Mouse (Mus musculus) hindbrain, embryonic 11.5 days (tissue): ENCODE measurements around the gene Atrn. TPM values are rescaled to one million over a fixed set of nuclear protein-coding genes. Genes with fewer than 3 reads are reported as not detected.

Experiments used
- ATAC-seq: fragments of 200-750 bp; cut with Nextera tagmentation; 2 replicates; pipeline ENCODE4 v1.8.0; 2017; ENCODE audit warnings: mild to moderate bottlenecking, moderate TSS enrichment, moderate library complexity; ENCODE audit not compliant: low FRiP score
- DNase-seq: peaks from one replicate; pipeline ENCODE4 v3.0.0-alpha.2; 2015; ENCODE audit warnings: low spot score
- H3K27ac ChIP-seq: fragments of 300-500 bp; sonication (generic); 2 replicates; pipeline ENCODE4 v1.5.1; 2014; ENCODE audit warnings: mild to moderate bottlenecking, low read depth, low read length
- H3K27me3 ChIP-seq: fragments of 300-500 bp; sonication (generic); 2 replicates; pipeline ENCODE4 v1.6.1; 2014; ENCODE audit warnings: mild to moderate bottlenecking, low read length, moderate library complexity, mixed read lengths; ENCODE audit not compliant: control insufficient read depth, insufficient read depth
- H3K36me3 ChIP-seq: fragments of 300-500 bp; sonication (generic); 2 replicates; pipeline ENCODE4 v1.6.1; 2014; ENCODE audit warnings: mild to moderate bottlenecking, low read length, moderate library complexity, mixed read lengths; ENCODE audit not compliant: control insufficient read depth, insufficient read depth
- H3K4me1 ChIP-seq: fragments of 300-500 bp; sonication (generic); replicated peaks from 2 replicates; pipeline ENCODE4 v1.6.1; 2014; ENCODE audit warnings: low read length, mixed read lengths; ENCODE audit not compliant: control insufficient read depth, insufficient read depth
- H3K4me2 ChIP-seq: fragments of 300-500 bp; sonication (generic); replicated peaks from 2 replicates; pipeline ENCODE4 v1.6.1; 2014; ENCODE audit warnings: mild to moderate bottlenecking, low read depth, low read length
- H3K4me3 ChIP-seq: fragments of 300-500 bp; sonication (generic); 2 replicates; pipeline ENCODE4 v1.5.1; 2014; ENCODE audit warnings: low read depth, low read length
- H3K9ac ChIP-seq: fragments of 300-500 bp; sonication (generic); 2 replicates; pipeline ENCODE4 v1.6.1; 2014; ENCODE audit warnings: low read depth, low read length
- H3K9me3 ChIP-seq: fragments of 300-500 bp; sonication (generic); 2 replicates; pipeline ENCODE4 v1.6.1; 2016; ENCODE audit warnings: low read length; ENCODE audit not compliant: control insufficient read depth
- WGBS: fragments of 180-500 bp; shearing (Covaris S2); extraction: QIAGEN DNeasy Blood & Tissue Kit; methylation state at CpG from one replicate; pipeline ENCODE4 v1.1.7; 2014; 5-methylcytosine and 5-hydroxymethylcytosine counted together
- polyA plus RNA-seq: library from polyadenylated mRNA; unstranded; fragments of >200 nt; fragmentation: Nextera tagmentation; extraction: Ambion mirVana; gene quantifications from 2 replicates; pipeline ENCODE4 v1.2.1, GENCODE M21; 2014

The Atrn gene
- polyA plus RNA-seq, 1 experiment from 2014 or later: 9.9 TPM

GRCm38 (mm10) chr2:130906584-130907315, 455 bp downstream of the Atrn start:
- Histone ChIP-seq H3K27me3 (no peaks in the 10 kb centered on the region), H3K4me3 (peak overlapping the region; percentile 97), H3K4me2 (peak overlapping the region; percentile 85), H3K9ac (peak overlapping the region; percentile 89), H3K9me3 (no peaks in the 10 kb centered on the region), H3K36me3 (no peaks in the 10 kb centered on the region), H3K27ac (peak overlapping the region; percentile 81), H3K4me1 (peaks cover 5% of the 10 kb centered on the region; the same call in 1 of the 2 replicates)
- DNase-seq (no peak), ATAC-seq (peak; percentile 76)
- WGBS: 1% methylated on average over 43 of the region's 58 CpGs

GRCm38 (mm10) chr2:130911691-130912090, 5.4 kb downstream of the Atrn start:
- no peaks in the 10 kb centered on the region for H3K36me3 ChIP-seq
- H3K27me3 ChIP-seq: no peaks in the 10 kb centered on the region
- H3K4me3 ChIP-seq: no peak overlapping the region
- H3K4me1 ChIP-seq: peaks cover 5% of the 10 kb centered on the region; the same call in 1 of the 2 replicates
- WGBS: 72% methylated on average over 1 of the region's 1 CpGs
- H3K27ac ChIP-seq: no peak overlapping the region
- no peak for ATAC-seq
- no peaks in the 10 kb centered on the region for H3K9me3 ChIP-seq
- no peak for DNase-seq
- no peak overlapping the region for H3K9ac ChIP-seq
- no peak overlapping the region for H3K4me2 ChIP-seq

GRCm38 (mm10) chr2:130914873-130915272, 8.6 kb downstream of the Atrn start:
- Histone ChIP-seq H3K4me1 (no peaks in the 10 kb centered on the region), H3K27ac (no peak overlapping the region), H3K9ac (no peak overlapping the region), H3K36me3 (no peaks in the 10 kb centered on the region), H3K4me2 (no peak overlapping the region), H3K27me3 (no peaks in the 10 kb centered on the region), H3K9me3 (no peaks in the 10 kb centered on the region), H3K4me3 (no peak overlapping the region)
- DNase-seq (no peak), ATAC-seq (no peak)
- 88% methylated on average over 1 of the region's 1 CpGs for WGBS

GRCm38 (mm10) chr2:130916521-130917147, 10.3 kb downstream of the Atrn start:
- H3K9me3 ChIP-seq: no peaks in the 10 kb centered on the region
- WGBS: 49% methylated on average over 3 of the region's 3 CpGs

GRCm38 (mm10) chr2:130917686-130918085, 11.4 kb downstream of the Atrn start:
- Histone ChIP-seq H3K4me3 (no peak overlapping the region), H3K4me1 (no peaks in the 10 kb centered on the region), H3K36me3 (no peaks in the 10 kb centered on the region), H3K4me2 (no peak overlapping the region), H3K9ac (no peak overlapping the region), H3K9me3 (no peaks in the 10 kb centered on the region), H3K27me3 (no peaks in the 10 kb centered on the region), H3K27ac (no peak overlapping the region)
- 85% methylated on average over 1 of the region's 1 CpGs for WGBS
- ATAC-seq (no peak), DNase-seq (no peak)

More at GRCm38 (mm10) chr2:130916521-130917147, 10.3 kb downstream of the Atrn start:
- Histone ChIP-seq H3K4me1 (no peaks in the 10 kb centered on the region), H3K9ac (no peak overlapping the region), H3K4me2 (no peak overlapping the region), H3K36me3 (no peaks in the 10 kb centered on the region), H3K27ac (no peak overlapping the region), H3K27me3 (no peaks in the 10 kb centered on the region), H3K4me3 (no peak overlapping the region)
- DNase-seq: no peak
- ATAC-seq: no peak

- H3K9ac ChIP-seq: no peak overlapping the region
- no peaks in the 10 kb centered on the region for H3K9me3 ChIP-seq
- no peak for DNase-seq
- H3K27me3 ChIP-seq: no peaks in the 10 kb centered on the region
- no peak for ATAC-seq
- no peak overlapping the region for H3K4me3 ChIP-seq
- no peak overlapping the region for H3K4me2 ChIP-seq
- H3K36me3 ChIP-seq: no peaks in the 10 kb centered on the region
- H3K27ac ChIP-seq: no peak overlapping the region
- no peaks in the 10 kb centered on the region for H3K4me1 ChIP-seq
- 75% methylated on average over 5 of the region's 5 CpGs for WGBS
Measured at GRCm38 (mm10) chr2:130919062-130919593, 12.8 kb downstream of the Atrn start.

GRCm38 (mm10) chr2:130924950-130925349, 18.7 kb downstream of the Atrn start:
- Histone ChIP-seq H3K4me3 (no peak overlapping the region), H3K27ac (no peak overlapping the region), H3K4me2 (no peak overlapping the region), H3K9me3 (no peaks in the 10 kb centered on the region), H3K4me1 (no peaks in the 10 kb centered on the region), H3K9ac (no peak overlapping the region), H3K36me3 (no peaks in the 10 kb centered on the region), H3K27me3 (no peaks in the 10 kb centered on the region)
- ATAC-seq: no peak
- 88% methylated on average over 2 of the region's 2 CpGs for WGBS
- no peak for DNase-seq

- no peak for DNase-seq
Measured at GRCm38 (mm10) chr2:130928031-130928430, 21.7 kb downstream of the Atrn start.

GRCm38 (mm10) chr2:130928530-130928929, 22.2 kb downstream of the Atrn start:
- no peak for DNase-seq
- H3K4me1 ChIP-seq: no peaks in the 10 kb centered on the region

More at GRCm38 (mm10) chr2:130928031-130928430, 21.7 kb downstream of the Atrn start:
- H3K4me2 ChIP-seq: no peak overlapping the region
- no peaks in the 10 kb centered on the region for H3K27me3 ChIP-seq
- H3K9ac ChIP-seq: no peak overlapping the region
- no peaks in the 10 kb centered on the region for H3K36me3 ChIP-seq
- H3K4me3 ChIP-seq: no peak overlapping the region
- WGBS: 97% methylated on average over 4 of the region's 4 CpGs
- H3K27ac ChIP-seq: no peak overlapping the region
- ATAC-seq: no peak
- no peaks in the 10 kb centered on the region for H3K4me1 ChIP-seq
- no peaks in the 10 kb centered on the region for H3K9me3 ChIP-seq

More at GRCm38 (mm10) chr2:130928530-130928929, 22.2 kb downstream of the Atrn start:
- H3K27ac ChIP-seq: no peak overlapping the region
- no peaks in the 10 kb centered on the region for H3K36me3 ChIP-seq
- ATAC-seq: no peak
- no peaks in the 10 kb centered on the region for H3K27me3 ChIP-seq
- H3K9ac ChIP-seq: no peak overlapping the region
- no peak overlapping the region for H3K4me3 ChIP-seq
- no peaks in the 10 kb centered on the region for H3K9me3 ChIP-seq
- H3K4me2 ChIP-seq: no peak overlapping the region
